In the genomic region with DNA sequence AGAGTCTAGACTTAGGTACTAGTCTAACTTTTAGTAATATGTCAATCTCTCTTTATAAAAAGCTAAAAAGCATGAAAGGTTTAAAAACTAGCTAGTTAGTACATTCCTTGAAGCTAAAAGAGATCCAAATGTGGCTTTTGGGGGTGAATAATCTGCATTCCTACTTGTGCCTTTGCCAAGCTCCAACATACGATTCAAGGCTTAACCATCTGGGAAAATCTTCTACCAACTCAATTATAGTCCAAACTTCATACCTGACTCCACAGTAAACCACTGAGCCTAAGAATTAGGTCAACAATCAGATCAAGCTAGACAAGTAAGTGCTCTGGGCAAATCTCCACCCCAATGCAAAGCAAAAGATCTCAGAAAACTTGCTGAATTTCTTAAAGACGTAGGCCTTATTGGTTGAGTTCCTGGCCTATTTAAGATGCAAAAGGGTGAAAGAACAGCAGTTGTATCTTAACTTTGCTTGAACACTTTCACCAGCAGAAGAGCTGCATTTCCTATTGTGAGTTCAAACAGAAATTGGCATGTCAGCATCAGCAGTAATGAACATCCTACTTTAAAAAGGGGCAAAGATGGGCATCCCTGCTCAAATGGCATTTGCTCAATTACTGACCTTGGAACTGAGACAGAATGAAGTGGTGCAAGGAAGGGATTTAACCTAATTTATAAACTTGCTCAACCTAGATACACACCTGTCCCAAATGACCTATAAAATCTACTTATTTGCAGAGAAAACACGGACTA, we compare ENCODE assay signal across 9 mouse cellular contexts. TPM values are rescaled to one million over a fixed set of nuclear protein-coding genes. Genes with fewer than 3 reads are reported as not detected.
DNase-seq lines count a peak whose midpoint lies in the region; ATAC-seq and TF ChIP-seq lines count a peak whose summit lies in the region.
"Had no signal": no experiment of that assay in that cellular context is flagged by ENCODE, and none has a peak within 500 bp of the region (broad histone marks: within the 10 kb centered on the region; RNA-seq: fewer than 3 reads in every experiment).

No protein-coding gene starts in this region.

- no peaks in the 10 kb centered on the region; the same call in 1 of the 2 replicates for H3K79me2 ChIP-seq in MEL (ENCODE audit: control insufficient read depth, insufficient read depth, low read length, poor library complexity)

- no peak for TF ChIP-seq RAD21 in MEL (IDR thresholded peaks at IDR 0.05; ENCODE audit: low read depth, low read length)

- TF ChIP-seq EP300 in MEL (IDR thresholded peaks at IDR 0.05; ENCODE audit: low read depth in 1 of 2, low read length in 2 of 2) = no peak

- TF ChIP-seq POLR2A in MEL (IDR thresholded peaks at IDR 0.05; ENCODE audit: control insufficient read depth in 1 of 2, insufficient read depth in 1 of 2, low read depth in 1 of 2, low read length in 2 of 2, poor library complexity in 1 of 2) = no peak

- H3K27me3 ChIP-seq in heart, embryonic 13.5 days (replicated peaks) = no peaks in the 10 kb centered on the region
- no peaks in the 10 kb centered on the region for H3K27me3 ChIP-seq in MEL (ENCODE audit: control insufficient read depth in 1 of 2, insufficient read depth in 2 of 2, low read length in 2 of 2)
- H3K27me3 ChIP-seq in forebrain, embryonic 14.5 days (replicated peaks; ENCODE audit: control insufficient read depth, insufficient read depth, low read length) = no peaks in the 10 kb centered on the region
- no peaks in the 10 kb centered on the region for H3K27me3 ChIP-seq in liver, embryonic 15.5 days

- WGBS in heart, embryonic 13.5 days = 73% methylated on average over 3 of the region's 3 CpGs
- 18% methylated on average over 3 of the region's 3 CpGs for WGBS in forebrain, embryonic 14.5 days
- 66% methylated on average over 3 of the region's 3 CpGs for WGBS in liver, embryonic 15.5 days (ENCODE audit: insufficient replicate concordance)

- no peak for DNase-seq in heart, postnatal 36 days
- DNase-seq in MEL (ENCODE audit: low read depth, low spot score) (peak; percentile 34), MN1 (ENCODE audit: low spot score) (no peak)
- no peak for DNase-seq in forebrain, embryonic 14.5 days (ENCODE audit: low spot score)
- DNase-seq in left cerebral cortex, postnatal 10 days (ENCODE audit: extremely low spot score in 1 of 2, low spot score in 2 of 2) = no peak

- peaks cover 33% of the 10 kb centered on the region for H3K4me1 ChIP-seq in heart, embryonic 13.5 days
- H3K4me1 ChIP-seq in MEL (ENCODE audit: control insufficient read depth in 1 of 2, insufficient read depth in 2 of 2, low read length in 2 of 2) = peaks cover 10 to 33% of the 10 kb centered on the region in 2 experiments
- peaks cover 42% of the 10 kb centered on the region for H3K4me1 ChIP-seq in forebrain, embryonic 14.5 days (ENCODE audit: control insufficient read depth, insufficient read depth, low read length)
- peaks cover 44% of the 10 kb centered on the region for H3K4me1 ChIP-seq in liver, embryonic 15.5 days (replicated peaks)

- H3K27ac ChIP-seq in heart, embryonic 13.5 days (replicated peaks) = no peak overlapping the region
- H3K27ac ChIP-seq in MEL (ENCODE audit: control insufficient read depth, low read depth, low read length) = no peak overlapping the region
- H3K27ac ChIP-seq in forebrain, embryonic 14.5 days (ENCODE audit: low read depth, low read length) = no peak overlapping the region
- peak overlapping the region; percentile 38; the same call in 1 of the 2 replicates for H3K27ac ChIP-seq in liver, embryonic 15.5 days (replicated peaks)

- no peak for ATAC-seq in heart, embryonic 13.5 days (ENCODE audit: extremely low read depth, insufficient number of reproducible peaks, low FRiP score, low TSS enrichment)
- no peak for ATAC-seq in forebrain, embryonic 14.5 days
- ATAC-seq in liver, embryonic 15.5 days (ENCODE audit: insufficient read depth) = no peak
- no peak for ATAC-seq in frontal cortex, adult (ENCODE audit: low TSS enrichment)

- peak overlapping the region; percentile 94 for H3K4me2 ChIP-seq in heart, embryonic 13.5 days
- H3K4me2 ChIP-seq in forebrain, embryonic 14.5 days (ENCODE audit: low read length) = peak overlapping the region; percentile 92
- peak overlapping the region; percentile 98 for H3K4me2 ChIP-seq in liver, embryonic 15.5 days

- intact Hi-C loops in heart, postnatal 36 days (cut with DNase I) = no loop called here
- intact Hi-C loops in left cerebral cortex, postnatal 10 days (cut with DNase I) = loop anchor here (5.0 kb wide), 1 partner anchor 81 kb away; no protein-coding TSS in a partner anchor

- no peaks in the 10 kb centered on the region for H3K36me3 ChIP-seq in heart, embryonic 13.5 days
- H3K36me3 ChIP-seq in MEL (ENCODE audit: control insufficient read depth in 1 of 2, insufficient read depth in 2 of 2, low read length in 2 of 2) = peaks cover 0 to 38% of the 10 kb centered on the region in 2 experiments; a peak in 2 of 4 replicates
- H3K36me3 ChIP-seq in forebrain, embryonic 14.5 days (ENCODE audit: control insufficient read depth, insufficient read depth, low read length) = no peaks in the 10 kb centered on the region
- no peaks in the 10 kb centered on the region for H3K36me3 ChIP-seq in liver, embryonic 15.5 days (replicated peaks)
- H3K36me3 ChIP-seq: G1E had no signal

- peak overlapping the region; percentile 92 for H3K9ac ChIP-seq in heart, embryonic 13.5 days
- no peak overlapping the region for H3K9ac ChIP-seq in MEL (ENCODE audit: control insufficient read depth, low read depth, low read length, poor library complexity, severe bottlenecking)
- peak overlapping the region; percentile 96 for H3K9ac ChIP-seq in forebrain, embryonic 14.5 days (ENCODE audit: low read length)
- H3K9ac ChIP-seq in liver, embryonic 15.5 days = peak overlapping the region; percentile 91; the same call in 1 of the 2 replicates

- TF ChIP-seq CTCF in MEL (IDR thresholded peaks at IDR 0.05 in 2 of 3, conservative IDR thresholded peaks at IDR 0.05 in 1 of 3; ENCODE audit: control insufficient read depth in 1 of 3, insufficient read depth in 1 of 3, low read depth in 2 of 3, low read length in 3 of 3, poor library complexity in 1 of 3, severe bottlenecking in 1 of 3) = no peak

- no peaks in the 10 kb centered on the region for H3K9me3 ChIP-seq in heart, embryonic 13.5 days
- H3K9me3 ChIP-seq in MEL (replicated peaks; ENCODE audit: insufficient read depth, low read length) = no peaks in the 10 kb centered on the region
- no peaks in the 10 kb centered on the region for H3K9me3 ChIP-seq in forebrain, embryonic 14.5 days (replicated peaks; ENCODE audit: control insufficient read depth, low read length)
- H3K9me3 ChIP-seq in liver, embryonic 15.5 days (replicated peaks) = no peaks in the 10 kb centered on the region

- H3K4me3 ChIP-seq in heart, embryonic 13.5 days = peak overlapping the region; percentile 93
- H3K4me3 ChIP-seq in MEL (ENCODE audit: control insufficient read depth in 1 of 2, insufficient read depth in 1 of 2, low read depth in 2 of 2, low read length in 2 of 2) = peak overlapping the region in 1 of 2 experiments; percentile 81; a peak in 2 of 4 replicates
- H3K4me3 ChIP-seq in forebrain, embryonic 14.5 days (ENCODE audit: low read depth, low read length) = peak overlapping the region; percentile 93
- peak overlapping the region; percentile 90 for H3K4me3 ChIP-seq in liver, embryonic 15.5 days (replicated peaks)

TF ChIP-seq in MEL, 35 proteins besides CTCF, POLR2A, EP300 and RAD21:
- TF ChIP-seq SIN3A (IDR thresholded peaks at IDR 0.05; ENCODE audit: low read length) (no peak), GATA1 (IDR thresholded peaks at IDR 0.05; ENCODE audit: low read depth, low read length) (no peak), USF1 (IDR thresholded peaks at IDR 0.05; ENCODE audit: low read depth, low read length) (no peak), MAZ (IDR thresholded peaks at IDR 0.05; ENCODE audit: low read depth, low read length) (no peak), MAFK (IDR thresholded peaks at IDR 0.05; ENCODE audit: borderline replicate concordance, low read depth, low read length) (no peak), MYC (IDR thresholded peaks at IDR 0.05; ENCODE audit: low read depth, low read length) (no peak), MYB (IDR thresholded peaks at IDR 0.05; ENCODE audit: low read depth, low read length) (no peak), BHLHE40 (IDR thresholded peaks at IDR 0.05; ENCODE audit: borderline replicate concordance, low read depth, low read length) (no peak), POLR2AphosphoS5 (IDR thresholded peaks at IDR 0.05; ENCODE audit: borderline replicate concordance, low read depth, low read length) (no peak), TBP (IDR thresholded peaks at IDR 0.05; ENCODE audit: low read depth, low read length) (no peak), GABPA (IDR thresholded peaks at IDR 0.05; ENCODE audit: low read depth, low read length) (no peak), TCF12 (IDR thresholded peaks at IDR 0.05; ENCODE audit: low read depth, low read length) (no peak), MAX (IDR thresholded peaks at IDR 0.05; ENCODE audit: low read length) (no peak), CHD2 (IDR thresholded peaks at IDR 0.05; ENCODE audit: low read length) (no peak), JUND (IDR thresholded peaks at IDR 0.05; ENCODE audit: low read depth, low read length) (no peak), ZNF384 (IDR thresholded peaks at IDR 0.05; ENCODE audit: low read depth, low read length) (no peak), HCFC1 (IDR thresholded peaks at IDR 0.05; ENCODE audit: low read depth, low read length) (no peak)

RNA-seq across cellular contexts. Expression of gene Megf9, which starts 1.6 kb away (rescaled TPM):
- polyA plus RNA-seq in heart, embryonic 13.5 days (2015; fragmentation: Nextera tagmentation; extraction: Ambion mirVana) = 3.9 and 4.0 TPM in 2 replicates
- 10 to 100 TPM; 12.7 to 14.4 TPM for total RNA-seq in heart, postnatal 36 days (2021)
- 2.1 and 2.4 TPM in 2 replicates for total RNA-seq in MEL (2012; rRNA removed)
- polyA plus RNA-seq in MEL (2012; ENCODE audit: insufficient read depth in 1 of 2, insufficient read length in 2 of 2, low read depth in 1 of 2, low replicate concordance in 2 of 2, missing spikeins in 1 of 2) = 1 to 10 TPM in 1 of 2 experiments, not detected in 1; 3.2 TPM
- polyA plus RNA-seq in forebrain, embryonic 14.5 days (2014; fragmentation: Nextera tagmentation; extraction: Ambion mirVana) = 28.7 and 33.0 TPM in 2 replicates
- 4.4 and 4.7 TPM in 2 replicates for polyA plus RNA-seq in liver, embryonic 15.5 days (2015; fragmentation: Nextera tagmentation; extraction: Ambion mirVana)
- 10 to 100 TPM; 75.2 to 81.0 TPM for total RNA-seq in left cerebral cortex, postnatal 10 days (2021)
- polyA plus RNA-seq: G1E had no signal
